8 mouse cellular contexts compared by ENCODE assay signal in the genomic region with DNA sequence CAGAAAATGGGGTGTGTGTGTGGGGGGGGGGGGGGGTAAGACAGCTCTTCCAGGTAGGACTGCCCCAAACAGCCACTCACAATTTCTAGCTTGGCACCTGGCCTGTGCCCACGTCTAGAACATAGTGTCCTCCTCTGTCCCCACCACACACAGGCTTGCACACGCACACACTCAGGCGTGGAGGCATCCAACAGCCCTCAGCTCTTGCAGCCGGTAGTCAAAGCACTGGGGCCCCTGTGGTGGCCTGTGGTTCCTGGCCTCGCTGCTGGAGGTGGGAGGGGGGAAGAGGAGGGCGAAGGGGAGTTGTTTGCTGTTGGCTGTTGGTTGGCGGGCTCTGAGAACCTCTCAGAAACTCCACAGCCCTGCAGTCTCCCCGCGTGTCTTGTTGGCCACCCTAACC. TPM values are rescaled to one million over a fixed set of nuclear protein-coding genes. Genes with fewer than 3 reads are reported as not detected.
DNase-seq lines count a peak whose midpoint lies in the region; ATAC-seq and TF ChIP-seq lines count a peak whose summit lies in the region.

No protein-coding gene starts in this region.

- no peaks in the 10 kb centered on the region for H3K36me3 ChIP-seq in embryonic facial prominence, embryonic 15.5 days
- H3K36me3 ChIP-seq in hindbrain, postnatal 0 days (ENCODE audit: insufficient read depth, low read length), result no peaks in the 10 kb centered on the region
- no peaks in the 10 kb centered on the region for H3K36me3 ChIP-seq in neural tube, embryonic 13.5 days

- H3K9ac ChIP-seq in embryonic facial prominence, embryonic 15.5 days, result no peak overlapping the region
- H3K9ac ChIP-seq in hindbrain, postnatal 0 days (replicated peaks; ENCODE audit: low read length), result peak overlapping the region; percentile 91
- H3K9ac ChIP-seq in neural tube, embryonic 13.5 days, result peak overlapping the region; percentile 84

- peaks cover 95% of the 10 kb centered on the region for H3K27me3 ChIP-seq in embryonic facial prominence, embryonic 15.5 days
- H3K27me3 ChIP-seq in hindbrain, postnatal 0 days (ENCODE audit: insufficient read depth, low read length), result peaks cover 4% of the 10 kb centered on the region; the same call in 1 of the 2 replicates
- peaks cover 94% of the 10 kb centered on the region for H3K27me3 ChIP-seq in neural tube, embryonic 13.5 days

- intact Hi-C loops in left cerebral cortex, postnatal 14 days (cut with DNase I), result no loop called here

- no peaks in the 10 kb centered on the region for H3K9me3 ChIP-seq in embryonic facial prominence, embryonic 15.5 days (replicated peaks)
- H3K9me3 ChIP-seq in hindbrain, postnatal 0 days (ENCODE audit: low read length), result no peaks in the 10 kb centered on the region
- H3K9me3 ChIP-seq in neural tube, embryonic 13.5 days, result no peaks in the 10 kb centered on the region

- peak; percentile 34 to 70 for DNase-seq in left cerebral cortex, postnatal 14 days (ENCODE audit: low spot score in 2 of 2)
- DNase-seq in left cerebral cortex, adult 11 months (ENCODE audit: low spot score), result no peak
- DNase-seq in hindbrain, postnatal 0 days (ENCODE audit: low spot score), result peak; percentile 46
- DNase-seq in adrenal gland, adult (ENCODE audit: inconsistent age in 2 of 2, low spot score in 1 of 2), result no peak
- no peak for DNase-seq in kidney, adult 8-10 months
- DNase-seq in B cell, adult 2 months, result no peak

- under 1% methylated on average over 9 of the region's 9 CpGs for WGBS in embryonic facial prominence, embryonic 15.5 days
- WGBS in hindbrain, postnatal 0 days, result 0% methylated on average over 8 of the region's 9 CpGs
- 0% methylated on average over 9 of the region's 9 CpGs for WGBS in neural tube, embryonic 13.5 days

- peaks cover 27% of the 10 kb centered on the region for H3K4me1 ChIP-seq in embryonic facial prominence, embryonic 15.5 days
- H3K4me1 ChIP-seq in hindbrain, postnatal 0 days (ENCODE audit: insufficient read depth, low read length), result peaks cover 9% of the 10 kb centered on the region; the same call in 1 of the 2 replicates
- peaks cover 62% of the 10 kb centered on the region for H3K4me1 ChIP-seq in neural tube, embryonic 13.5 days (replicated peaks)

- TF ChIP-seq CTCF in hindbrain, postnatal 0 days (IDR thresholded peaks at IDR 0.05; ENCODE audit: low read depth), result no peak

- H3K27ac ChIP-seq in embryonic facial prominence, embryonic 15.5 days (replicated peaks), result no peak overlapping the region
- H3K27ac ChIP-seq in hindbrain, postnatal 0 days, result 0 out of 2 replicates have a peak overlapping the region, but pooled peaks have one; percentile 87
- H3K27ac ChIP-seq in neural tube, embryonic 13.5 days (replicated peaks), result peak overlapping the region; percentile 87; the same call in 1 of the 2 replicates

- H3K4me2 ChIP-seq in embryonic facial prominence, embryonic 15.5 days (replicated peaks), result peak overlapping the region; percentile 100
- peak overlapping the region; percentile 86 for H3K4me2 ChIP-seq in hindbrain, postnatal 0 days (ENCODE audit: low read depth, low read length)
- peak overlapping the region; percentile 99 for H3K4me2 ChIP-seq in neural tube, embryonic 13.5 days

- no peak; the same call in 1 of the 2 replicates for ATAC-seq in embryonic facial prominence, embryonic 15.5 days (ENCODE audit: insufficient number of reproducible peaks, low FRiP score, low TSS enrichment, low read depth)
- no peak for ATAC-seq in hindbrain, postnatal 0 days
- no peak for ATAC-seq in neural tube, embryonic 13.5 days (ENCODE audit: low read depth)

- H3K4me3 ChIP-seq in embryonic facial prominence, embryonic 15.5 days (replicated peaks), result peak overlapping the region; percentile 59
- H3K4me3 ChIP-seq in hindbrain, postnatal 0 days (ENCODE audit: low read length), result peak overlapping the region; percentile 73
- H3K4me3 ChIP-seq in neural tube, embryonic 13.5 days, result peak overlapping the region; percentile 73

RNA-seq across cellular contexts. Expression of gene Unc5a, which starts 0.9 kb away (rescaled TPM):
- total RNA-seq in left cerebral cortex, postnatal 14 days (2021), result 10 to 100 TPM; 66.0 to 78.0 TPM
- polyA plus RNA-seq in embryonic facial prominence, embryonic 15.5 days (2015; fragmentation: Nextera tagmentation; extraction: Ambion mirVana), result 1.5 and 2.0 TPM in 2 replicates
- 49.9 and 53.0 TPM in 2 replicates for total RNA-seq in hindbrain, postnatal 0 days (2014; rRNA removed)
- 10.5 and 11.7 TPM in 2 replicates for polyA plus RNA-seq in hindbrain, postnatal 0 days (2015; fragmentation: Nextera tagmentation; extraction: Ambion mirVana)
- polyA plus RNA-seq in neural tube, embryonic 13.5 days (2015; fragmentation: Nextera tagmentation; extraction: Ambion mirVana), result 9.0 and 10.4 TPM in 2 replicates

Comparison
In these comparisons a context has a peak if more than half of its experiments do, and no peak if none do; other contexts are left out.
1. DNase-seq: peak in left cerebral cortex, postnatal 14 days (2 of 2) and hindbrain, postnatal 0 days (single experiment); none in left cerebral cortex, adult 11 months (single experiment), adrenal gland, adult (0 of 2), kidney, adult 8-10 months (0 of 2) and B cell, adult 2 months (0 of 2).
2. Peak in every context shown above with its lines, with median percentiles within 50 percentile points of each other: H3K4me2 ChIP-seq and H3K4me3 ChIP-seq.